Mouse (Mus musculus) midbrain, embryonic 11.5 days (tissue): ENCODE results near the gene Snx14. TPM values are rescaled to one million over a fixed set of nuclear protein-coding genes. Genes with fewer than 3 reads are reported as not detected.
"Not testable (repeated sequence)": the region's sequence is repeated elsewhere in the genome, so short reads cannot be mapped to it uniquely, and the experiment has no call there.

Experiments
- ATAC-seq: fragments of 200-750 bp; cut with Nextera tagmentation; 2 replicates; pipeline ENCODE4 v1.8.0; 2017; ENCODE audit warnings: moderate TSS enrichment, moderate library complexity; ENCODE audit not compliant: low FRiP score
- DNase-seq: peaks from one replicate; pipeline ENCODE4 v3.0.0; 2015; ENCODE audit warnings: low spot score; ENCODE audit errors: missing footprints
- H3K27ac ChIP-seq: fragments of 300-500 bp; sonication (generic); 2 replicates; pipeline ENCODE4 v1.5.1; 2014; ENCODE audit warnings: low read depth, low read length
- H3K27me3 ChIP-seq: fragments of 300-500 bp; sonication (generic); 2 replicates; pipeline ENCODE4 v1.6.1; 2014; ENCODE audit warnings: mild to moderate bottlenecking, low read length, moderate library complexity, mixed read lengths; ENCODE audit not compliant: control insufficient read depth, insufficient read depth
- H3K36me3 ChIP-seq: fragments of 300-500 bp; sonication (generic); 2 replicates; pipeline ENCODE4 v1.6.1; 2014; ENCODE audit warnings: mild to moderate bottlenecking, low read length, moderate library complexity, mixed read lengths; ENCODE audit not compliant: control insufficient read depth, insufficient read depth
- H3K4me1 ChIP-seq: fragments of 300-500 bp; sonication (generic); 2 replicates; pipeline ENCODE4 v1.6.1; 2014; ENCODE audit warnings: low read length; ENCODE audit not compliant: control insufficient read depth, insufficient read depth
- H3K4me2 ChIP-seq: fragments of 300-500 bp; sonication (generic); 2 replicates; pipeline ENCODE4 v1.6.1; 2014; ENCODE audit warnings: mild to moderate bottlenecking, moderate library complexity
- H3K4me3 ChIP-seq: fragments of 300-500 bp; sonication (generic); 2 replicates; pipeline ENCODE4 v1.5.1; 2014; ENCODE audit warnings: low read depth, low read length
- H3K9ac ChIP-seq: fragments of 300-500 bp; sonication (generic); 2 replicates; pipeline ENCODE4 v1.6.1; 2014; ENCODE audit warnings: low read length
- H3K9me3 ChIP-seq: fragments of 300-500 bp; sonication (generic); 2 replicates; pipeline ENCODE4 v1.6.1; 2016; ENCODE audit warnings: low read length; ENCODE audit not compliant: control insufficient read depth
- WGBS: fragments of 180-500 bp; shearing (Covaris S2); extraction: QIAGEN DNeasy Blood & Tissue Kit; methylation state at CpG from one replicate; pipeline ENCODE4 v1.1.7; 2014; 5-methylcytosine and 5-hydroxymethylcytosine counted together
- polyA plus RNA-seq: library from polyadenylated mRNA; unstranded; fragments of >200 nt; fragmentation: Nextera tagmentation; extraction: Ambion mirVana; gene quantifications from 2 replicates; pipeline ENCODE4 v1.2.1, GENCODE M21; 2014

Gene Snx14
- 22.8 and 23.9 TPM in 2 replicates for polyA plus RNA-seq

DNA sequence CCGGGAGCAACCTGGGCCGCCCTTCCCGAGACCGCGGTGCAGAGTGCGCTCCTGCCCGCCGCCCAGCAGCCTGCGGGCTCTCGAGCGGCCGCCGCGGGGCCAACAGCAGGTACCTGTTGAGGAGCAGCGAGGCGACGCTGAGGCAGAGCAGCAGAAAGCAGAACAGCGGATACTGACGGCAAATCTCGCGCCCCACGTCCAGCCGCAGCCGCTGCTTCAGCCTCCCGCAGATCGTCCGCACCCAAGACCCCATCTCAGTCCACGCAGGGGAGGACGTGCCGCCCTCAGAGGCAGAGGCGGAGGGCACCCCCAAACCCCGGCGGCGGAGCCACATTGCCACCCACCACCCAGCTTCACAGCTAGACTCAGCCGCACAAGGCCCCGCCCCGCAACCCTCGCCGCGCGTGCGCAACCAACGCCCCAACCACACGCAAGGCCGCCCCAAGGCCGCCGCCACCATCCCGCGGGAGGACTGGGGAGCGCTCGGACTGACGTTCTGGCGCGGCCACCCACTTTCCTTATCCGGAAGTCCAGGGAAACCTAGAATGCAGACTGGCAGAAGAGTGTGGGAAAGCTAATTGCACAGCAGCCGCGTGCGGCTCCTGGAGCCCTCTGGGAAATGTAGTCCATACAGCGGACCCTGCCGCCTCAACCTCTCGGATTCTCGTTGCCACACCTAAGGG is at the start of gene Snx14:
Gene Snx14 (minus strand): TSS at position 404 of the 683 bp plus-strand sequence.
- Histone ChIP-seq H3K27me3 (no peaks in the 10 kb centered on the region), H3K36me3 (no peaks in the 10 kb centered on the region), H3K9me3 (no peaks in the 10 kb centered on the region), H3K27ac (peak within 1 kb of the TSS; percentile 40), H3K4me3 (peak within 1 kb of the TSS; percentile 71), H3K4me1 (peaks cover 2% of the 10 kb centered on the region; the same call in 1 of the 2 replicates), H3K9ac (peak within 1 kb of the TSS; percentile 80), H3K4me2 (peak within 1 kb of the TSS; percentile 93)
- under 1% methylated on average over 60 of the region's 62 CpGs for WGBS
- peak; percentile 97 for ATAC-seq
- DNase-seq, result peak; percentile 99

DNA sequence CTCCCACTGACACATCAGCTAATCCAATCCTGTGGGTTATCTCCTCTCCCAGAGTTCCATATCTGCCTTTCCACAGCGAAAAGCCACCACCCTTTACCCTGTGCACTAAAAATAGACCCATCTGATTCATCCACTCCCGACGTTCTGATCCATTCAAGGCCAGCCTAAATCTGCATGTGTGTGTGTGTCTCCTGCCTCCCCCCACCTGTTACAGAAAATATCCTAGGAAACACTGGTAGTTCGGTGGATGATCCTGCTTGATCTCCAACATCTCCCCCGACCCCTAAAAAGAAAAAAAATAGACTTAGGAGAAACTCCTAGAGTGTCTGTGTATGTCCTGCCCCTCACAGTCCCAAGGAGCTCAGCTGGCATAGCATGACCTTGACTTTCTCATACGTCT is 45.8 kb upstream of the Snx14 start:
- Histone ChIP-seq H3K36me3 (no peaks in the 10 kb centered on the region), H3K4me2 (no peak overlapping the region), H3K9me3 (no peaks in the 10 kb centered on the region), H3K9ac (no peak overlapping the region), H3K27ac (no peak overlapping the region), H3K4me1 (peaks cover 10% of the 10 kb centered on the region), H3K4me3 (no peak overlapping the region), H3K27me3 (no peaks in the 10 kb centered on the region)
- DNase-seq (no peak), ATAC-seq (no peak)
- WGBS, result 53% methylated on average over 6 of the region's 6 CpGs

DNA sequence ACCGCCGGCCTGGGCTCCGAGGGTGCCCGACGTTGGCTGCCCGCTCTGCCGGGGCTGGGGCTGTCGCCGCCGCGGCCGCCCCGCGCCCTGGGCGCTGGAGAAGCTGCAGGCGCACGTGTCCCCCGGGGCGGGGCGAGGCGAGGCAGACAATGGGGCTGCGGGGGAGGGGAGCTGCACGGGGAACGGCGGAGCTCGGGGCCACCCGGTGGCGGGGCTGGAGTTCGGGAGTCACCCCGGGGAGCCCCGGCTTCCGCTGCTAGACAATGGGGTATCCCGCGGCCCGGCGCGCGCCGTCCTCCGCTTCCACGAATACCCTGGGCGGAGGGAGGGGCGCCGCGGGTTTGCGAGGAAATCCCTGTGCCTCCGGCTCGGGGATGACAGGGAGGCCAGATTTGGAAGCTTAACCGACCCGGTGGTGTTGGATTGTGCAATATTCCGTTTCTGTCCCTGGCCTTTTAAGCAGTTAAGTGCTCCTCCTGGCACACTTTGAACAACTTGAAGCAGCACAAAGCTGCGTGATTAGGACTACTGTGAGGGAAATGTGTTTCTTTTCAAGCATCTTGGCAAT is 44.2 kb upstream of the Snx14 start:
- peak overlapping the region; percentile 100 for H3K4me3 ChIP-seq
- peak overlapping the region; percentile 91 for H3K9ac ChIP-seq
- peak overlapping the region; percentile 55 for H3K4me2 ChIP-seq
- H3K27me3 ChIP-seq, result no peaks in the 10 kb centered on the region
- no peaks in the 10 kb centered on the region for H3K9me3 ChIP-seq
- DNase-seq (peak; percentile 97), ATAC-seq (no peak)
- peaks cover 10% of the 10 kb centered on the region for H3K4me1 ChIP-seq
- WGBS, result 0% methylated on average over 35 of the region's 52 CpGs
- no peaks in the 10 kb centered on the region for H3K36me3 ChIP-seq
- H3K27ac ChIP-seq, result peak overlapping the region; percentile 99

DNA sequence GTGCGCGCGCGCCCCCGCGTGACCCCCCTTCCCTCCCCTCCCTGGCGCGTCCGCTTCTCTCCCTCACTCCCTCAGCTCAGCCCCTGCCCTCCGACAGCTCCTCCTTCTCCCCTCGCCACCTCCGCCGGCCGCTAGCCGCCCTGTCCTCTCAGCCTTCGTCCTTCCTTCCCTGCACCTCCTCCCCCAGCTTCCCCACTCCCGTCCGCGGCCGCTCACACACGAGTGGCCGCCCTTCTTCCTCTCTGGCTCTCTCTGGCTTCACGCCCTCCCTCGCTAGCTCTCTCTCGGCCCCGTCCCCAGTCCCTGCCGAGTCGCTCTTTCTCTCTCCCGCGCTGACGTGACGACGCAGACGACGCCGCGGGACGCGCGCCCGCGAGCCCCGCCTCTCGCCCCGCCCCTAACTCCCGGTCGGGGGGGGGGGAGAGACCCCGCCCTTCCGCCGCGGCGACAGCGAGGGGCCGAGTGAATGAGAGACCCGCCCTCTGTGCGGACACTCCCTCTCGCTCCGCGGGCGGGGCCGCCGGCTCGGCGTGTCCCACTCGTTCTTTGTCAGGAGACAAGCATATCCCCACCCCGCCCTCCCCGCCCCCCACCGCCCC is 43.6 kb upstream of the Snx14 start, which contains the start of gene Syncrip:
Gene Syncrip (minus strand): TSS at position 345 of the 599 bp plus-strand sequence.
- not testable (repeated sequence) for H3K27me3 ChIP-seq, H3K9me3 ChIP-seq, H3K36me3 ChIP-seq
- peak; percentile 99 for DNase-seq
- peaks cover 10% of the 10 kb centered on the region for H3K4me1 ChIP-seq
- peak within 1 kb of the TSS; percentile 98 for H3K9ac ChIP-seq
- peak within 1 kb of the TSS; percentile 82 for H3K4me2 ChIP-seq
- ATAC-seq, result peak; percentile 95
- H3K27ac ChIP-seq, result peak within 1 kb of the TSS; percentile 99
- under 1% methylated on average over 35 of the region's 68 CpGs for WGBS
- peak within 1 kb of the TSS; percentile 100 for H3K4me3 ChIP-seq

DNA sequence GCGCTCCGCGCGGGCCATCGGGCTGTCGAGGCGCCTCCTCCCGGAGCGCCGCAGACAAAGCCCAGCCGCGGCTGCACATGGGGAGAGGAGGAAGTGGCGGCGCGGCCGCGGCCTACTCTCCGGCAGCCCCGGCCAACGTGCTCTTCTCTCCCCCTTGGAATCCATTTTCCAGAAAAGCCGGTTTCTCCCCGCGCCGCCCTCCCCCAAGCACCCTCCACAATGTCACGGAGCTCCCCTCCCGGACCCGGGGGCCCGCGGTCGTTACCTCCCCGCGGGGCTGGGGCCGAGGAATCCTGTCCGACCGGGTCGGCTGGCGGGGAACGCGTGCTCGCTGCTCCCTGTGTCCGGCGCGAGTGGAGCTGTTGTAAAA is 43.0 kb upstream of the Snx14 start:
- WGBS, result under 1% methylated on average over 36 of the region's 43 CpGs
- ATAC-seq, result no peak; the same call in 1 of the 2 replicates
- H3K27me3 ChIP-seq, result no peaks in the 10 kb centered on the region
- peak; percentile 96 for DNase-seq
- H3K4me1 ChIP-seq, result peaks cover 10% of the 10 kb centered on the region
- peak overlapping the region; percentile 100 for H3K4me3 ChIP-seq
- H3K9ac ChIP-seq, result peak overlapping the region; percentile 98
- H3K4me2 ChIP-seq, result peak overlapping the region; percentile 82
- H3K27ac ChIP-seq, result peak overlapping the region; percentile 99
- no peaks in the 10 kb centered on the region for H3K9me3 ChIP-seq
- no peaks in the 10 kb centered on the region for H3K36me3 ChIP-seq

DNA sequence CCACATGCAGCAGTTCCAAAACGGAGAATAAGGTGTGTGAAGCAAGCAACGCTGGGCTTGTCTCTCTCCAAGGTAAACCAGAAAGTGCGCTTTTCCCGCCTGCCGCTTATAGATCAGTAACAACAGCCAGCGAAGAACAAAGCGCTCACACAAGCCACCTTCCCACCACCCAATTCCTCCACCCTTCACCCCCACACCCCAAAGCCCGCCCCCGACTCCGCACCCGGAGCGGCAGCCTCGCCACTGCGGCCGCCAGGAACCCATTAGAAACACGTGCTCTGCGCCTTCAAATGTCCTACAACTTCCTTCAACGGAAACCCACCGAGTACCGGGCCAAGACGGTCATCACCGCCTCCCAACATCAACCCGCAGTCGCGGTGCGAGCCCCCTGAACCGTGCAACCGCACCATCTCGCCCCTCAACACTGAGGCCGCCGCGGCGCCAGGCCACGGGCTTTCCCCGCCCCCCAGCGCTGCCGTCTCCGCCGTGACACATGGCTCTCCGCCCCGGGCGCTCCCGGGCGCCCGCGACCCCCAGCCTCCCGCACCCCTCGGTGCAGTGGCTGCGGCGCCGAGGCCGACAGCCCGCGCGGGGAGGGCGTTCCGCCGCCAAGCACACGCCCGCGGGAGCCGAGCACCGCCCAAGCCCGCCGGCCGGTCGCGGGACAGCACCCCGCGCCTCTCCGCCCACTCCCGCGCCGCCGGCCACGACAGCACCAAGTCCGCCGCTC is 42.5 kb upstream of the Snx14 start:
- H3K4me1 ChIP-seq, result peaks cover 10% of the 10 kb centered on the region
- no peaks in the 10 kb centered on the region for H3K27me3 ChIP-seq
- DNase-seq (peak; percentile 91), ATAC-seq (0 out of 2 replicates have a peak, but pooled peaks have one; percentile 3)
- H3K4me3 ChIP-seq, result peak overlapping the region; percentile 100
- peak overlapping the region; percentile 82 for H3K4me2 ChIP-seq
- H3K9ac ChIP-seq, result peak overlapping the region; percentile 98
- no peaks in the 10 kb centered on the region for H3K36me3 ChIP-seq
- under 1% methylated on average over 56 of the region's 78 CpGs for WGBS
- peak overlapping the region; percentile 99 for H3K27ac ChIP-seq
- no peaks in the 10 kb centered on the region for H3K9me3 ChIP-seq

DNA sequence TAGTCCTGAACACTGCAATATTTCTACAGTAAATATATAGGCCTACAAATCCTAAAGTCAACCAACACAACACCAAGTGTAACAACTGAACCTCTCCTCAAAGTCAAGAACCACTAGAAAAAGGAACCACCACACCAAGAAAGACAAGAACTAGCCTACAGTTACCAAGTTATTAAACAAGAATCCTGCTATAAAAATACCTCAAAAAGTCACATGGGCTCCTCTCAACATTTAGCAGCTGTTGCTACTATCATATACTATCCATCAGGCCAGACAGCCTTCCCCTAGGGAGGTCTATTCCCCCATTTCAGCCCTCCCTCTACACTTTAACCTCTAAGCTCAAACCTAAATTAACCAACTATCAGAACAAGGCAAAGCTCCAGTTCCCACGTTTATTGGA is 41.4 kb upstream of the Snx14 start:
- Histone ChIP-seq H3K4me2 (peak overlapping the region; percentile 82), H3K27me3 (no peaks in the 10 kb centered on the region), H3K27ac (no peak overlapping the region), H3K4me1 (peaks cover 10% of the 10 kb centered on the region), H3K4me3 (peak overlapping the region; percentile 100), H3K36me3 (peaks cover 4% of the 10 kb centered on the region; the same call in 1 of the 2 replicates), H3K9me3 (no peaks in the 10 kb centered on the region), H3K9ac (peak overlapping the region; percentile 98)
- WGBS, result 17% methylated on average over 1 of the region's 1 CpGs
- ATAC-seq (no peak), DNase-seq (no peak)

DNA sequence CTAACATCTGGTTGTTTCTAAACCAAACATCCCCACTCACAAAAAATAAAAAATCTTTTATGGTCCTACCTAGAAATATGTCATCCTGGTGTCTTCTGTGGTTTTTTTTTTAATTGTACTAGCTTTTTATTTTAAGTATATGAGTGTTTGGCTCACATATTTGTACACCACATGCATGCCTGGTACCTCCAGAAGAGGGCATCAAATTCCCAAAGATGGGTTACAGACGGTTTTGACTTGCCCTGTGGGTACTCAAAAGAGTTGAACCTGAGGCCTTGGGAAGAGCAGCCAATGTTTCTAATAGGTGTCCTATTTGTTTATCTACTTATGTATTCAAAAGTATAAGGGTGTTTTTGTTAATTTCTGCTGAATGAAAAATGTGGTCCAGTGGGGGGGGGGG is 37.4 kb upstream of the Snx14 start:
- 62% methylated on average over 1 of the region's 1 CpGs for WGBS
- Histone ChIP-seq H3K9me3 (no peaks in the 10 kb centered on the region), H3K4me1 (peaks cover 6% of the 10 kb centered on the region), H3K4me2 (no peak overlapping the region), H3K9ac (no peak overlapping the region), H3K27ac (no peak overlapping the region), H3K4me3 (no peak overlapping the region), H3K36me3 (peaks cover 20% of the 10 kb centered on the region), H3K27me3 (no peaks in the 10 kb centered on the region)
- DNase-seq (no peak), ATAC-seq (no peak)
